Mouse (Mus musculus): ENCODE measurements around the gene Aida.
A peak's percentile ranks its signal among the peaks of the same experiment; 100 is the strongest.
"Not testable (repeated sequence)": the region's sequence is repeated elsewhere in the genome, so short reads cannot be mapped to it uniquely, and the experiment has no call there.

Gene Aida

DNA sequence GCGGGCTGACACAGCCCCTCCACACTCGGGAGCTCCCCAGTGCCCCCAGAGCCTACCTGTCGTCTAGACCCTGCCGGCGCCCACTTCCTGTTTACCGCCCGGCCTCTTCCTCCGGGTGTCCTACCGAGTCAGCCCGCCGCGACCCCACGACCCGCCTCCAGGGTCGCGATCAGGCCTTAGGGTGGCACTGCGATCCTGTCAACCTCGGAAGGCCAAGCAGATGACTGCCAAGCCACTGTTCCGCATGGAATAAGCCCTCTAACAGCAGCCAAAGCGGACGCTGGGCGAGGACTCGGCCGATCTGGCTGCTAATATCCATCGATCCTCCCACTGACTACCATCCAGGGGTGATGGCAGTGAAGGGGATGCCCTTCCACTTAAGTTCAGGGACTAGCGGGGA lies at the start of gene Aida:
Gene Aida (plus strand): TSS at position 126 of the 400 bp plus-strand sequence.
- DNase-seq (ENCODE audit: low spot score): no peak

DNA sequence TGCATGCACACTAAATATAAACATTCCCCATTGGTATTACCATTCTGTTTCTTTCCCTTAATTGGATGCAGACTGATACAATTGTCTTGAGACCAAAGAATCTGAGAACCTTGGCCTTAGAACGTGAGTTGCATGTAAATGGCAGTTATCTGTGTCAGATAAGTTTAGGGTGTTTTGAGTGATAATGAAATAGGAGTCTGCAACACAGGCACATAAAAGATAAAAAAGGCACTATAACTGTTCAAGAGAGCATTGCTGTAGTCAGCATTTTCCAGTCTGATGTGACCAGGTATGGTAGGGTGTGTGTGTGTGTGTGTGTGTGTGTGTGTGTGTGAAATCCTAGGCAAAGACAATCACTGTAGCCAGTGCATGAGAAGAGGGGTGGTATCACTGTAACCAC lies 48.2 kb upstream of the Aida start:
- no peak for DNase-seq (ENCODE audit: low spot score)

DNA sequence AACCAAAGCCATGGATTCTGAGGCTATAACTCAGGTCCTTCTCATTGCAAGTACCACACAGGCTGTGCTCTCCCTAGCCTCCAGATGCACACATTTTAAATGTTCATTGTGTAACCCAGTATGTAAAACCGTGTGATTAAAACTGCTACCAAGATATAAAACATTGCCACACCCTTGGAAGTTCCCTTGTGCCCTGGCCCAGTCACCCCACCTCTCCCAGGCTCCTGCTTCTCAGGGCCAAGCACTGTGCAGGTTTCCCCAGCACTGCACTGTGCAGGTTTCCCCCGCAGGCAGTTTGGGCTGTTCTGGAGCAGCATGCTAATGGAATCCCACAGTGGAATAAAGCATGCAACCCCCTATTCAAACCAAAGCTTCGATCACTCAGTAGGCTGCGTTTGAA lies 45.8 kb upstream of the Aida start:
- no peak for DNase-seq (ENCODE audit: low spot score)

DNA sequence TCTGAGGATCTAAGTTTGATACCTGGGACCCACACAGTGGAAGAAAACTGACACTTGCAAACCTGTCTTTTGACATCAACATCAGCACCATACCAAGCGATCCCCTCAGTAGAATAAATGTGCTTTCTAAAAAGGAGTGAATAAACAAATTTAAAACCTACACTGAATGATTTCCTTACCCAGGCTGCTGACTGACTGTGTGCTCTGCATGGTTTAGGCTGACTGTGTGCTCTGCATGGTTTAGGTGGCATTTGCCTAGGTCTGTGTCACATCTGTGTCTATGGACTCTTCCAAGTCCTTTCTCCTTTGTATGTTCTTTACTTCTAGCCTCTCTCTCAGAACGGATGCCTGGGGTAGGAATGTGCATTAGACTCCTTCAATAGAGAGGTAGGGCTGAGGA lies 44.6 kb upstream of the Aida start:
- no peak for DNase-seq (ENCODE audit: low spot score)

DNA sequence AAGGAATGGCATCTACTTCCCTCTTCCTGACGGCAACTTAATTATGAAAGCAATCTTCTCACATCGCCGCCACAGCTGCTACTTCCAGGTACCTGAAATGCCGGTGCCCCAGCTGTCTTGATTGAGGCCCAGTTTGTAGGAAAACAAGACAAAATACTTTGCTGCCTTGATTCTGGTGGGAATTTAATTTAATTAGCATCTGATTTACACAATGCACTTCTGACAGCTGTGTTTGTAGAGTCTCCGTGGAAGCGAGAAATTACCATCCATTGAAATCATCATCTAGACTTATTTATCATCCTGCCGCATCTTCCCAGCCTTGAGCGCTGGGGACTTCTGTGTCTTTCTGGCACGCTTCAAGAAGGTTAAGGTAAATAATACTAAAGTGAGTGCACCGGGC lies 43.8 kb upstream of the Aida start:
- no peak for DNase-seq (ENCODE audit: low spot score)

DNA sequence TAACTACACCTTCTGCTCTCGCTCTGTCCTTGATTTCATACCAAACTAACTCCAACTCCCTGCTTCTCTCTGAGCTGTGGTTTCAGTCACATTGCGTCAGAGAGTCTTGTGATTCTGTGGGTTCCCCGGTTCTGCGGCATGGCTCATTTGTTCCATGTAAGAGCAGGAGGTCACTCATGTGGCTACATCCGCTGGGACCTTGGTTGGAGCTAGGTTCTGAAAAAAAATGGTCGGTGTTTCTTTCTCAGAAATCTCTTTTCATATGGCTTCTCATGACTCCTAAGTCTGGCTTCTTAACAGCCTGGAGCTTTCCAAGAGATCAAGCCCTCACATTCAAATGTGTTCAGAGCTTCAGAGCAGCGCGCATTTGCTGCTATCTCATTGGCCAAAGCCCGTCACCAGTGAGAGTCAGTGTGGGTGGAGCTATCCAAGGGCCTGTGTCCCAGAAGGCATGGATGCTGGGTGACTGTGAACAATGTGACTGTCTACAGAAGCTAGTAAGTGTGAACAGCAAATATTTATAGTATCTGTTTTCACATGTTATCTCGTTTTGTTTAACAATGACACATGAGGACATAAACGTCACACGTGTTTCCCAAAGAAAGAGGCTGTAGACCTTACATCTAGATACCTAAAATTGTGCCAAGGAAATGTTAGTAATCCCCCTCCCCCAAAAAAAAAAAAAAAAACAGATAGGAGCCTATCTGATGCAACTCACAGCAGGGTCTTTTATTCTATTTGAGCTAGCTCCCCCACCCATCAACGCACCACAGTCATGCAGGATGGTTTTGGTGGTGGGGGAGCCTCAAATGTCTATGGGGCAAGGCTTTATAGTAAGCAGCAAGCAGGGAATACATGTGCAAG lies 32.0 kb upstream of the Aida start:
- DNase-seq (ENCODE audit: low spot score): peak; percentile 28

DNA sequence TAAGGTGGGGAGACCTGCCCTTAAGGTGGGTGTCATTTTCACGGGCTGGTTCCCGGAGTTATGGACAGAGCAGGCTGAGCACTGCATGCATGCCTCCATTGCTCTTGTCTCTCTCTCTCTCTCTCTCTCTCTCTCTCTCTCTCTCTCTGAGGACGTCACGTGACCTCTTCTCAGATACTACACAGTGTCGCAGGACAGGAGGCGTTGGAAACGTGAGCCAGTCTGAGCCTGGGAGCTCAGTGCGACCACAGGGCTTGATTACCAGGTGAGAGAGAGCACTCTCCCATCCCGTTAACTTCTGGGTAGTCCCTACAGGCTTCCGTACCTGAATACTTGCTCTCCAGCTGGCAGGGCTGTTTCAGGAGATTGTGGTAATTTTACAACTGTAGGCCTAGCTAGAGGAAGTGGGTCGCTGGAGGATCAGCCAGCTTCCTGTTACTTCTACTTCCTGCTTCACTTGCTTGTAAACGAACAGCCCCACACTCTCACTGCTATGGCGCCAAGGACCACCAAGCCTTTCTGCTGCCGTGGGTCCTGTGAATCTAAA lies 30.4 kb upstream of the Aida start:
- DNase-seq (ENCODE audit: low spot score): no peak

DNA sequence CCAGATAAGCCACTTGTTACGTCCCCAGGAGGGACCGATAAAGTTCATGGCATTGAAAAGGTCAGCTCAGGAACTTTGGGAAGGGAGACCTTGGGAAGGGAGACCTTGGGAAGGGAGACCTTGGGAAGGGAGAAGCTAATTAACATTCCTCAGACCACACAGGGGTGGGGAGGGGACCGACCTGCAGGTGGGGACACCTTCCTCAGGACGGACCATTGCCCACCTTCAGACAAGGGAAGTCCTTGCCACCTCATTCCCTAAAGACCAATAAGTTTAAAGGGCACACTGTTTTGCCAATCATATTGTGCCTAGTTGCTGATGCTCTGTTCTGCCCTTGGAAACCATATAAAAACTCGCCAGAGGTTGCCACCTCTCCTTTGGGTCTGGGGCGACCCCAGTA lies 28.7 kb upstream of the Aida start:
- DNase-seq (ENCODE audit: low spot score): no peak

DNA sequence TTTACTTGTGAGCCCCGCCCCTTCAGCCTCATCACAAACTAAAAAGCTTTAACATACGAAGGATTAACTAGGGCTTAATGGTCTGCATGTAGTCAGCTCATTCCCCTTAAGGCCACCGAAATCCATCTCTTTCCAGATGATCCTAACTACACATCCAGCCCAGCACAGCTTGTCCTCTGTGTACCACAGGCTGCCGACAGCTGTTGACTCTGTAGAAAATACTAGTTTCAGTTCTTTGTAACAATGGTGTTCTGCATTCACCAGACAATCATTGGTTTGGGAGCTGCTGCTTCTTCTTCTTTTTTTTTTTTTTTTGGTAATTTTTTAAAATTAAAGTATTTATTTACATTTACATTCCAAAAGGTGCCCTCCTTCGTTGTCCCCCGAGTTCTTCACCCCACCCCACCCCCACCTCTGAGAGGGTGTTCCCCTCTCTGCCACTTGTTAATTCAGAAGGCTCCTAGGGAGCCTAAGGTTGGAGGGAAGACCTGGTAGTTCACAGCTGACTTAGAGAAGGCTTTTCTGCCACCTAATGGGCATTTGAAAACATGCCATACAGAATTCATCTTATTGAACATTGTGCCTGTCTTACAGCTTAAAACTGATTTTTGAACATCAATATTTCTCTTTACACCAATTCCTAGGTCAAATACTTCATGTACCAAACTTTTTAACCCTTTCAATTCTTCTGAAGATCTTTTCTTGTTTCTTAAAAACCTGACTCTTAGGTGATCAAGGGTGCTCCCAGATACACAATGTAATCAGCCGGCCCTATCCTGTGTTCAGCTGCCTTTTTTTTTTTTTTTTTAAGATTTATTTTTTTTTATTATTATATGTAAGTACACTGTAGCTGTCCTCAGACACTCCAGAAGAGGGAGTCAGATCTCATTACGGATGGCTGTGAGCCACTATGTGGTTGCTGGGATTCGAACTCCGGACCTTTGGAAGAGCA lies 23.2 kb upstream of the Aida start:
- DNase-seq (ENCODE audit: low spot score): peak; percentile 12

DNA sequence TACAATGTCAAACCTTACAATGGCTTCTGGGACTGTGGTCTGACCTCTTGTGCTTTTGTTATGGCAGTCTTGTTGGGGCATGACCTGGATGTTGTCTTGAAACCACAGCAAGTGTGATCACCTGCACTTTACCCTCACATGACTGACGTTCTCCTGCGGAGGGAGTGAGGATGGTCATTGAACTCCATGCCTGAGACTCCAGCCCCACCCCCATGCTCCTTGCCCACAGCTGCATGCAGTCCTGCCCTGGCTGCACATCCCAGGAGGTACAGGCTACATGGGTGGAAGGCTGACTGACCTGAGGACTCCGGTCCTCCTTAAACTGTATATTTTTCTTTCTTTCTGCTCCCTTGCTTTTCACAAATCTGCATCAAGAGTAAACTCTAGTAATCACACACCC lies 22.0 kb upstream of the Aida start:
- DNase-seq (ENCODE audit: low spot score): no peak

DNA sequence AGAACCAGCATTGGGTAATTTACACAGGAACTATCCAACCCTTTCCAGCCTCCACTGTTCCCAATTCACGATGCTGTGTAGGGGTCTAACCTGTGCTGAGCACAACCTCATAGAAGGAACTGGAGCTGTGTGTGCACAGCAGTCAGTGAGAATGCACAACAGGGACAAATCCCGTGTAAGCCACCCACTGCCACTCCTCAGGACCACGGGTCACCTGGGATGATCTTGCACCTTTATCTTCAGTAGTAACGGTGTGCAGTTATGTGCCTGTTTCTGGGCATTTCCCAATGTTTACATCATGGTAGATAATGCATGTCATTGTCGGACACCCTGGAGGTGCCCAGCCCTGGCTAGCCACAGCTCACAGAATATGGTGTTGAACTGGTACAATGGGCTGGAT lies 20.6 kb upstream of the Aida start:
- DNase-seq (ENCODE audit: low spot score): no peak

DNA sequence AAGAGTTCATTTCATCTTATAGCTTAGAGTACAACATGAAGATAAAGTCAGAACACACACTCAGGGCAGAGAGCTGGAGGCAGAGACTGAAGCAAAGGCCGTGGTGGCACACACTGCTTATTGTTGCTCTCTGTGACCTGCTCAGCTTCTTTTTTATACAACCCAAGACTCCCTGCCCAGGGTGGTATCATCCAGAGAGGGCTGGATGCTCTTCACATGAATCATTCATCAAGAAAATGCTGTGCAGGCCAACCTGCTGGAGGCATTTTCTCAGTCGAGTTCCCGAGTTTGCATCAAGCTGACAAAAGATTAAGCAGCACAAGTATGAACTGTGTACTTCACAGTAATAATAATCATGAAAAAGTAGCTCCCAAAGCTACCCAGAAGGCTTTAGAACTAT lies 8.0 kb upstream of the Aida start:
- DNase-seq (ENCODE audit: low spot score): no peak

DNA sequence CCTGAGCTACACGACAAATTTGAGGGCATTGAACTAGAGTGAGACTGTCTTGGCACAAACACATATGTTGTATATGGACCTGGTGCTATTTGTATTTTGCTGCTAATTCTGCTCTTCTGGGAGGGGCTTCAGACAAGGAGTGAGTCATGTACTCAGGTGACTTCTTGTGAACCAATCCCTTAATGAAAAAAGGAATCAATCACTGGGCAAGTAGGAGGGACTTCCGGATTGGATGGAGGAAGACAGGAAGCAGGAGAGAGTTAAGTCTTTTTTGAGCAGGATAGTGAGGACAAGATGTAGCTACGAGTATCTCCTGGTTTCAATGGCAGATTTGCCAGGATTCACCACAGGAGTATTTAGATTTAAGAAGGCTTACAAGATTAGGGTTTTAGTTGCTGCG lies 6.8 kb upstream of the Aida start:
- no peak for DNase-seq (ENCODE audit: low spot score)

DNA sequence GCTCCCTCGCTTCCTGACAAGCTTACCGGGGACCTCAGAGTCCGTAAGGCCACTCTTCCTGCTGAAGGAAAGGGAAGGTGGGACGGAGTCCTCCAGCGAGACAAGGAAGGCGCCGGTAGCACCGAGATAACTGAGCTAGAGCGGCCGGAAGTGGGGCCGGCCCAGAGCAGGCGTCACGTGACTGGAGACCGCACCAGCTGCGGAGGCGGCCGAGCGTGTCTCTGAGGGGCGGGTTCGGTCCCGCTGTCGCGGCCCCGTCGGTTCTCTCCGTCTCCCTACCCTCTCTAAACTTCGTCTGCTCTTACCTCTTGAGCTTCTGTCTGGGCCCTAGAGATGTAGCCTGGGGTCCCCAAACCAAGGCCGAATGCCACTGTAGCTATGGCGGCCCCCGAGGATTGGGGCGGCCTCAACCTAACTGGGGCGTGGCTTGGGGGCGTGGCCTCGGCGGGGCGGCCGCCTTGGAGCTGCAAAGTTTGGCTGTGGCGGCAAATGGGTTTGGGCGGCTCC lies 540 bp downstream of the Aida start, which contains the start of gene Brox:
Gene Brox (minus strand): TSS at position 393 of the 507 bp plus-strand sequence.
- DNase-seq (ENCODE audit: low spot score): peak; percentile 92

DNA sequence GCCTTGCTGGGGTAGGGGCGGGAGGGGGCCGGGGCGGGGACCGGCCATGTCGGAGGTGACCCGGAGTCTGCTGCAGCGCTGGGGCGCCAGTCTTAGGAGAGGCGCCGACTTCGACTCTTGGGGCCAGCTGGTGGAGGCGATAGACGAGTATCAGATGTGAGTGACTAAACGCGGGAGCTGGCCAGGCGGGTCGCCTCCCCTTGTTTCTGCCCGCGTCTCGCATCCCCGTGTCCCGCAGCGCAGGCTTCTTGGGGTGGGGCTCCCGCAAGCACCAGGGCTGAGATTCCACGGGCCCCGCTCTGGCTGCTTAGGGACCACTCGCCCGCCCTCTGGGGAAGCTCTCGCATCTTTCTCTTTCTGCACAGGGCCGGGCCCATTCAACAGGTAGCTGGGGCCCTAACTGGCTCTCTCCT lies 1.1 kb downstream of the Aida start:
- DNase-seq (ENCODE audit: low spot score): no peak

DNA sequence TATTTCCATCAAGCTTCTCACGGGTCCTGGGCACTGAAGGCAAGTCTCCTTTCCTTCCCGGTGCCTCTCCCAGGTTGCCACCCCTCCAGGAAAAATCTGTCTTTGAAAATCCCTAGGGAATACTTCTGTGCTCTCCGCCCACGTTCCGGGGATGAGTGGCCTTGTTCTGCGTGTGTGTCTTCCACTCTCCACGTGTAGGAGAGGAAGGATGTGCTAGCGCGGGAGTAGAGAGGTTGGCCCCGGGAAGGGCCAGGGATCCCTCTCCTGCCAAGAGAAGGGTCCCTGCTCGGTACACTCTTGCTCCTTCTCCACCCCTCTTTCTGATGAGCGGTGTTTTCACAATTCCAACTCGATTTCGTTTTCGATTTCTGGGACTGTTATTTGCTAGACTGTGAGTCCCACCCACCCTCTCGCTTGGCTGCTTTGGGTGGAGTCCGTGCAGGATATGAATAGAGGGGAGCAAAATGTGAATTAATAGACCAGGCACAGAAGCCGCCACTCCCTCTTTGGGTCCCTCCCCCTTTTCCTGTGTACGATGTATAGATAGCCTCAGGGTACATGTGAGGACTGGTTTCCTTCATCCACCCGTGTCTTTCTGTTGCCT lies 1.6 kb downstream of the Aida start:
- DNase-seq (ENCODE audit: low spot score): peak; percentile 39

DNA sequence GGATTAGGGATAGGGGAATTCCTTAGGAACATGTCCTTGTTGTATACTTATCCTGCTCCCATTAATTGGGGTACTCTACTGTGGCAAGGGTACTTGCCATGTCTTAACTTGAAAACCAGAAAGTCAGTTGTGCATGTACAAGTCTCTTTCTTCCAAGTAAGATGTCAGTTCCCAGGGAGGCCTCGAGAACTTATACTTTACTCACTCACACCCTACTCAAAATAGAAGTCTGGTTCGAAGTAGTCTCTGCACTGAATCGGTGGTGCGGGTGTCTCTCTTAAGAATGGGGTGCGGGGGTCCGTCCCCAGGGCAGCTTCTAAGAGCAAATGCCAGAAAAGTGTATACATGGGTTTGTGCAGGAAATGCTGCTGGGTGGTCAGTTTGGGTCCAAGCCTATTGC lies 2.8 kb downstream of the Aida start:
- peak; percentile 99 for DNase-seq (ENCODE audit: low spot score)

DNA sequence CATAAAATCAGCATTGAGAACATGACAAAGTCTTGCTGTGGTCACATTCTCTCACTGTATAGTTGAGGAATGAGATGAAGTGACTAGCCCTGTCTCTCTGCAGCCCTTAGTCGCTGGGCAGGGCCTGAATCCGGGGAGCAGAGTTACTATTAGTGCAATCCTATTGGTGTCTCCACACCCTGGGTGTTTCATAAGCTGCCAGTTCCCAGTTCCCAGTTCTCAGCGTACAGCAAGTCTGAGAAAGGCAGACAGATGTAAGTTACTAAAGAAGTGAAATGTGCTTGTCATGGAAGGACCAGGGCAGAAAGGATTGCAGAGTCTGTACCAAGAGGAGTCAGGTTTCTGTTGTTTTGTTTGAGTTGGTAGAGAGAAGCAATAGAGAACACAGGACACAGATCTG lies 11.2 kb downstream of the Aida start:
- no peak for DNase-seq (ENCODE audit: low spot score)

DNA sequence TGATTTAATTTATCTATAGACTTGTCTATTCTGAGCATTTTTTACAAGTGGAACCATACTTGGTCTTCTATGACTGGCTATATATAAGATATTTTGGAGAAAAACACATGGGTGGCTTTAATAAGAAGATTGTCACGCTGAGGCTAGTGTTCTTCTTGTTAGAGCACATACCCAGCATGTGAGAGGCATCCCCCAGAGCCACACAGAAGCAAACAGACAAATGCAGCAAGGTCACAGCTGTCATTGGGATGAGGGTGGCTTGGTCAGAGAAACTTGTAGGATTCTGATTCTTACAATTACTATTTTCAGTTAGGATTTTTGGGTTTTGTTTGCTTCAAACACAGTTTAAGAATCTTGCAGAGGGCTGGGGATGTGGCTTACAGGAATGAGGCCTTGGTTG lies 12.1 kb downstream of the Aida start:
- DNase-seq (ENCODE audit: low spot score): no peak

DNA sequence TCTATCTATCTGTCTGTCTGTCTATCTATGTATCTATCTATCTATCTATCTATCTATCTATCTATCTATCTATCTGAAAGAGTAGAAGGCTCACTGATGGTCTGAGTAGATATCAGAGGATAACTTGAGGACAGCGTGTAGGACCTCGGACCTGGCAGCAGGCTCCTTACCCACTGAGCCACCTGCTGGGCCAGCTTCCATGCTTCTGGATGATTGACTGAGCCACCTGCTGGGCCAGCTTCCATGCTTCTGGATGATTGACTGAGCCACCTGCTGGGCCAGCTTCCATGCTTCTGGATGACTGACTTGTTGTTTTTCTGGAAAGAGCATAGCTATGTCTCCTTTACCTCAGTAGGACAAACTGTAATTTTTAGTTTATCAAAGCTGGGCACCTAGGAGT lies 13.2 kb downstream of the Aida start:
- DNase-seq (ENCODE audit: low spot score): not testable (repeated sequence)

DNA sequence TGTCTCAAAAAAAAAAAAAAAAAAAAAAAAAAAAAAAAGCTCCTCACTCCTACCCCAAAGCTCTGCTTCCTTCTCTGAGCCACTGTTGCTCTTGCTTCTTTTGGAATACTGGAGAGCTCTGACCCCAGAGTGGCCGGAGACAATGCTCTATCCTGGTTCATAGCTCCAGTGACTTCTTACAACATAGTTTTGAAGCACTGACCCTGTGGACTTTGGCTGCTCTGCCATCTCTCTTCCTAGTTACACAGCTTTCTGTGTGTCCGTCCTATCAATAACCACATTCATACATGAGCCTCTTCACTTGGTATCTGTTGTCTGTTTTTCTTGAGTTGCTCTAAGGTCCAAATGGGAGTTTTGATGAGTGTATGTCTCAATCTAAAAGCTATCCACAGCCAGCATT lies 15.7 kb downstream of the Aida start:
- DNase-seq (ENCODE audit: low spot score): no peak

DNA sequence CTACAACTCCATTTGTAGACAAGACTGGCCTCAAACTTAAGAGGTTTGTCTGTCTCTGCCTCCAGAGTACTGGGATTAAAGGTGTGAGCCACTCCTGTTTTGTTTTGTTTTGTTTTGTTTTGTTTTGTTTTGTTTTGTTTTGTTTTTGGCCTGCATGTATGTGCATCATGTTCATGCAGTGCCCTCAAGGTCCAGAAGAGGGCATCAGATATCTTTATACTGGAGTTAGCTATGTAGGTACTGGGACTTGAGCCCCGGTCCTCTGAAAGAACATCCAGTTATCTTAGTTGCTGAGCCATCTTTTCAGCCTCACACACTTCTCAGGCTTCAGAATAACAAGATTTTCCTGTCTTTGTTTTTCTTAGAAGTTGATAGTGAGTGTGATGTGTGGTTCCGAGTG lies 19.4 kb downstream of the Aida start:
- no peak for DNase-seq (ENCODE audit: low spot score)

Measured in layer of hippocampus, adult 11-12 months (tissue).